24 mouse cellular contexts compared by ENCODE assay signal in genomic region chr11:21546671-21547070, GRCm38 (mm10).
"Had no signal": no experiment of that assay in that cellular context is flagged by ENCODE, and none has a peak within 500 bp of the region (broad histone marks: within the 10 kb centered on the region; RNA-seq: fewer than 3 reads in every experiment).

No protein-coding gene starts in this region.

- H3K4me3 ChIP-seq: heart, adult 2 months; hindbrain, embryonic 10.5 days; hindbrain, embryonic 12.5 days; intestine, embryonic 15.5 days; layer of hippocampus, adult 2 months; left cerebral cortex, adult 2 months; limb, embryonic 10.5 days; limb, embryonic 12.5 days; liver, embryonic 13.5 days; liver, embryonic 15.5 days had no signal

- H3K9ac ChIP-seq: hindbrain, embryonic 12.5 days; hindbrain, embryonic 14.5 days; intestine, embryonic 15.5 days; limb, embryonic 12.5 days; liver, embryonic 13.5 days; liver, embryonic 15.5 days had no signal

- H3K27me3 ChIP-seq: hindbrain, embryonic 12.5 days; intestine, embryonic 15.5 days; limb, embryonic 12.5 days; liver, embryonic 13.5 days; liver, embryonic 15.5 days had no signal

- H3K4me2 ChIP-seq: heart, embryonic 11.5 days; hindbrain, embryonic 12.5 days; hindbrain, embryonic 14.5 days; intestine, embryonic 15.5 days; limb, embryonic 12.5 days; liver, embryonic 13.5 days; liver, embryonic 15.5 days had no signal

- ATAC-seq: hindbrain, embryonic 16.5 days; inflammation-experienced regulatory T-cells, adult 6 months; intestine, embryonic 15.5 days; intestine, postnatal 0 days had no signal

- H3K4me1 ChIP-seq: hindbrain, embryonic 10.5 days; hindbrain, embryonic 12.5 days; limb, embryonic 10.5 days; limb, embryonic 12.5 days had no signal

- H3K27ac ChIP-seq: heart, adult 2 months; hindbrain, embryonic 10.5 days; hindbrain, embryonic 12.5 days; hindbrain, embryonic 14.5 days; intestine, embryonic 15.5 days; layer of hippocampus, adult 2 months; left cerebral cortex, adult 2 months; limb, embryonic 10.5 days; limb, embryonic 12.5 days; liver, embryonic 13.5 days; liver, embryonic 15.5 days had no signal

- H3K9me3 ChIP-seq: hindbrain, embryonic 10.5 days; hindbrain, embryonic 12.5 days; intestine, embryonic 15.5 days; limb, embryonic 10.5 days; limb, embryonic 12.5 days; liver, embryonic 13.5 days; liver, embryonic 15.5 days had no signal

- H3K36me3 ChIP-seq: hindbrain, embryonic 10.5 days; hindbrain, embryonic 12.5 days; intestine, embryonic 15.5 days; limb, embryonic 10.5 days; limb, embryonic 12.5 days; liver, embryonic 13.5 days; liver, embryonic 15.5 days had no signal

- DNase-seq: gastrocnemius, postnatal 14 days; heart, adult 2 months; heart, postnatal 10 days; heart, postnatal 4 days; kidney, adult 18-20 months; kidney, adult 8-10 months; kidney, postnatal 10 days; kidney, postnatal 25 days; kidney, postnatal 4 days; liver; liver, embryonic 13.5 days had no signal
